Mouse (Mus musculus) hindbrain, embryonic 15.5 days (tissue): ENCODE results near the gene Srpk1. TPM values are rescaled to one million over a fixed set of nuclear protein-coding genes. Genes with fewer than 3 reads are reported as not detected.

Experiments used
- ATAC-seq: fragments of 200-750 bp; cut with Nextera tagmentation; 2 replicates; pipeline ENCODE4 v1.8.0; 2017; ENCODE audit warnings: low read depth, moderate number of reproducible peaks, moderate TSS enrichment; ENCODE audit not compliant: low FRiP score
- H3K27ac ChIP-seq: fragments of 300-500 bp; sonication (generic); replicated peaks from 2 replicates; pipeline ENCODE4 v1.5.1; 2015; ENCODE audit warnings: mild to moderate bottlenecking, inconsistent platforms
- H3K27me3 ChIP-seq: fragments of 300-500 bp; sonication (generic); 2 replicates; pipeline ENCODE4 v1.6.1; 2015; ENCODE audit warnings: control low read depth, inconsistent platforms
- H3K36me3 ChIP-seq: fragments of 300-500 bp; sonication (generic); 2 replicates; pipeline ENCODE4 v1.6.1; 2015; ENCODE audit warnings: control low read depth, inconsistent platforms
- H3K4me1 ChIP-seq: fragments of 300-500 bp; sonication (generic); replicated peaks from 2 replicates; pipeline ENCODE4 v1.6.1; 2015; ENCODE audit warnings: control low read depth, inconsistent platforms
- H3K4me2 ChIP-seq: fragments of 300-500 bp; sonication (generic); 2 replicates; pipeline ENCODE4 v1.6.1; 2015; ENCODE audit warnings: moderate library complexity, mild to moderate bottlenecking, inconsistent platforms
- H3K4me3 ChIP-seq: fragments of 300-500 bp; sonication (generic); 2 replicates; pipeline ENCODE4 v1.5.1; 2015; ENCODE audit warnings: mild to moderate bottlenecking, inconsistent platforms
- H3K9ac ChIP-seq: fragments of 300-500 bp; sonication (generic); 2 replicates; pipeline ENCODE4 v1.6.1; 2015; ENCODE audit warnings: inconsistent platforms
- H3K9me3 ChIP-seq: fragments of 300-500 bp; sonication (generic); 2 replicates; pipeline ENCODE4 v1.6.1; 2016; ENCODE audit warnings: control low read depth, inconsistent platforms
- WGBS: fragments of 180-500 bp; shearing (Covaris S2); methylation state at CpG from one replicate; pipeline ENCODE4 v1.1.7; 2015; 5-methylcytosine and 5-hydroxymethylcytosine counted together
- polyA plus RNA-seq: library from polyadenylated mRNA; unstranded; fragments of >200 nt; fragmentation: Nextera tagmentation; extraction: Ambion mirVana; gene quantifications from 2 replicates; pipeline ENCODE4 v1.2.1, GENCODE M21; 2015

Srpk1 gene
- polyA plus RNA-seq, 1 experiment from 2014 or later: 88.7 TPM

GRCm38 (mm10) chr17:28628248-28629124, 6.0 kb upstream of the Srpk1 start:
- Histone ChIP-seq H3K27me3 (no peaks in the 10 kb centered on the region), H3K4me1 (no peaks in the 10 kb centered on the region), H3K9me3 (no peaks in the 10 kb centered on the region), H3K9ac (no peak overlapping the region), H3K4me3 (no peak overlapping the region), H3K4me2 (no peak overlapping the region), H3K27ac (no peak overlapping the region), H3K36me3 (no peaks in the 10 kb centered on the region)
- WGBS: 63% methylated on average over 10 of the region's 10 CpGs
- ATAC-seq: no peak

- Histone ChIP-seq H3K9me3 (no peaks in the 10 kb centered on the region), H3K4me2 (no peak overlapping the region), H3K4me3 (no peak overlapping the region), H3K27ac (no peak overlapping the region), H3K4me1 (peaks cover 3% of the 10 kb centered on the region; the same call in 1 of the 2 replicates), H3K9ac (no peak overlapping the region), H3K36me3 (no peaks in the 10 kb centered on the region), H3K27me3 (no peaks in the 10 kb centered on the region)
- ATAC-seq: no peak
- WGBS: 82% methylated on average over 2 of the region's 2 CpGs
Measured at GRCm38 (mm10) chr17:28626937-28627336, 4.4 kb upstream of the Srpk1 start.

GRCm38 (mm10) chr17:28625327-28625726, 2.8 kb upstream of the Srpk1 start:
- Histone ChIP-seq H3K4me3 (no peak overlapping the region), H3K36me3 (peaks cover under 1% of the 10 kb centered on the region; the same call in 1 of the 2 replicates), H3K9me3 (no peaks in the 10 kb centered on the region), H3K4me1 (peaks cover 12% of the 10 kb centered on the region), H3K27me3 (no peaks in the 10 kb centered on the region), H3K27ac (no peak overlapping the region), H3K9ac (no peak overlapping the region), H3K4me2 (no peak overlapping the region)
- no peak for ATAC-seq
- WGBS: 94% methylated on average over 15 of the region's 15 CpGs

- H3K9me3 ChIP-seq: no peaks in the 10 kb centered on the region
- WGBS: 89% methylated on average over 2 of the region's 2 CpGs
- H3K36me3 ChIP-seq: peaks cover 5% of the 10 kb centered on the region
- no peak for ATAC-seq
- peaks cover 17% of the 10 kb centered on the region for H3K4me1 ChIP-seq
- H3K4me3 ChIP-seq: no peak overlapping the region
- no peak overlapping the region for H3K4me2 ChIP-seq
- H3K9ac ChIP-seq: no peak overlapping the region
- no peaks in the 10 kb centered on the region for H3K27me3 ChIP-seq
- no peak overlapping the region for H3K27ac ChIP-seq
Measured at GRCm38 (mm10) chr17:28624841-28625240, 2.3 kb upstream of the Srpk1 start.

- H3K4me1 ChIP-seq: peaks cover 33% of the 10 kb centered on the region
Measured at GRCm38 (mm10) chr17:28621381-28622299, 869 bp downstream of the Srpk1 start.

GRCm38 (mm10) chr17:28618775-28619174, 3.7 kb downstream of the Srpk1 start:
- peaks cover 12% of the 10 kb centered on the region for H3K36me3 ChIP-seq
- WGBS: 94% methylated on average over 1 of the region's 1 CpGs

More at GRCm38 (mm10) chr17:28621381-28622299, 869 bp downstream of the Srpk1 start:
- WGBS: 0% methylated on average over 75 of the region's 78 CpGs
- Histone ChIP-seq H3K9me3 (no peaks in the 10 kb centered on the region), H3K4me2 (peak overlapping the region; percentile 90), H3K27ac (peak overlapping the region; percentile 90), H3K36me3 (peaks cover 7% of the 10 kb centered on the region), H3K9ac (peak overlapping the region; percentile 96), H3K27me3 (no peaks in the 10 kb centered on the region), H3K4me3 (peak overlapping the region; percentile 92)
- peak; percentile 84 for ATAC-seq

GRCm38 (mm10) chr17:28618124-28618523, 4.4 kb downstream of the Srpk1 start:
- no peak for ATAC-seq
- Histone ChIP-seq H3K4me2 (no peak overlapping the region), H3K27ac (no peak overlapping the region), H3K9me3 (no peaks in the 10 kb centered on the region), H3K9ac (no peak overlapping the region), H3K36me3 (peaks cover 12% of the 10 kb centered on the region), H3K4me1 (peaks cover 33% of the 10 kb centered on the region), H3K27me3 (no peaks in the 10 kb centered on the region), H3K4me3 (no peak overlapping the region)
- WGBS: 92% methylated on average over 7 of the region's 7 CpGs

More at GRCm38 (mm10) chr17:28618775-28619174, 3.7 kb downstream of the Srpk1 start:
- H3K27me3 ChIP-seq: no peaks in the 10 kb centered on the region
- no peak overlapping the region for H3K9ac ChIP-seq
- H3K4me2 ChIP-seq: no peak overlapping the region
- H3K27ac ChIP-seq: no peak overlapping the region
- H3K4me3 ChIP-seq: no peak overlapping the region
- no peak for ATAC-seq
- H3K4me1 ChIP-seq: peaks cover 33% of the 10 kb centered on the region
- no peaks in the 10 kb centered on the region for H3K9me3 ChIP-seq

- WGBS: 90% methylated on average over 10 of the region's 10 CpGs
- H3K4me2 ChIP-seq: no peak overlapping the region
- peaks cover 12% of the 10 kb centered on the region for H3K36me3 ChIP-seq
- H3K9ac ChIP-seq: no peak overlapping the region
- H3K9me3 ChIP-seq: no peaks in the 10 kb centered on the region
- H3K4me1 ChIP-seq: peaks cover 31% of the 10 kb centered on the region
- no peak for ATAC-seq
- no peak overlapping the region for H3K27ac ChIP-seq
- H3K4me3 ChIP-seq: no peak overlapping the region
- no peaks in the 10 kb centered on the region for H3K27me3 ChIP-seq
Measured at GRCm38 (mm10) chr17:28617636-28618035, 4.9 kb downstream of the Srpk1 start.

GRCm38 (mm10) chr17:28615332-28615731, 7.2 kb downstream of the Srpk1 start:
- WGBS: 90% methylated on average over 4 of the region's 4 CpGs
- no peak for ATAC-seq
- peaks cover 12% of the 10 kb centered on the region for H3K36me3 ChIP-seq

GRCm38 (mm10) chr17:28613096-28613495, 9.4 kb downstream of the Srpk1 start:
- Histone ChIP-seq H3K4me1 (0 out of 2 replicates have a peak, but pooled peaks cover 4% of the 10 kb centered on the region), H3K36me3 (peaks cover 11% of the 10 kb centered on the region), H3K27me3 (no peaks in the 10 kb centered on the region), H3K4me3 (no peak overlapping the region), H3K9me3 (no peaks in the 10 kb centered on the region), H3K27ac (no peak overlapping the region), H3K9ac (no peak overlapping the region), H3K4me2 (no peak overlapping the region)
- 92% methylated on average over 6 of the region's 6 CpGs for WGBS
- ATAC-seq: no peak

More at GRCm38 (mm10) chr17:28615332-28615731, 7.2 kb downstream of the Srpk1 start:
- Histone ChIP-seq H3K4me3 (no peak overlapping the region), H3K27me3 (no peaks in the 10 kb centered on the region), H3K4me2 (no peak overlapping the region), H3K27ac (no peak overlapping the region), H3K4me1 (peaks cover 20% of the 10 kb centered on the region), H3K9me3 (no peaks in the 10 kb centered on the region), H3K9ac (no peak overlapping the region)

- Histone ChIP-seq H3K36me3 (peaks cover 15% of the 10 kb centered on the region), H3K27me3 (no peaks in the 10 kb centered on the region), H3K4me2 (no peak overlapping the region), H3K9me3 (no peaks in the 10 kb centered on the region), H3K4me3 (no peak overlapping the region), H3K27ac (no peak overlapping the region), H3K9ac (no peak overlapping the region), H3K4me1 (0 out of 2 replicates have a peak, but pooled peaks cover 3% of the 10 kb centered on the region)
- no peak for ATAC-seq
- 88% methylated on average over 2 of the region's 2 CpGs for WGBS
Measured at GRCm38 (mm10) chr17:28612603-28613002, 9.9 kb downstream of the Srpk1 start.

GRCm38 (mm10) chr17:28609543-28609942, 13.0 kb downstream of the Srpk1 start:
- H3K27me3 ChIP-seq: no peaks in the 10 kb centered on the region
- no peaks in the 10 kb centered on the region for H3K4me1 ChIP-seq
- 84% methylated on average over 3 of the region's 3 CpGs for WGBS
- H3K4me3 ChIP-seq: no peak overlapping the region
- no peak overlapping the region for H3K9ac ChIP-seq
- H3K36me3 ChIP-seq: peaks cover 39% of the 10 kb centered on the region
- no peak overlapping the region for H3K4me2 ChIP-seq
- H3K9me3 ChIP-seq: no peaks in the 10 kb centered on the region
- no peak for ATAC-seq
- no peak overlapping the region for H3K27ac ChIP-seq
